Mouse (Mus musculus) small intestine, adult 2 months (tissue): Measurements from ENCODE around the gene Irf1.

Source experiments
- CTCF ChIP-seq: fragments of 200-500 bp; IDR thresholded peaks from 2 replicates; pipeline ENCODE4 v1.5.1; 2012; ENCODE audit warnings: low read depth, mild to moderate bottlenecking, control low read depth, inconsistent platforms, low read length, moderate library complexity, mixed read lengths; ENCODE audit not compliant: insufficient replicate concordance, insufficient read length; ENCODE audit errors: extremely low read depth
- POLR2A ChIP-seq: fragments of 200-500 bp; IDR thresholded peaks from 2 replicates; pipeline ENCODE4 v1.6.1; 2012; ENCODE audit warnings: low read depth, mild to moderate bottlenecking, control low read depth, inconsistent platforms, low read length, moderate library complexity

DNA sequence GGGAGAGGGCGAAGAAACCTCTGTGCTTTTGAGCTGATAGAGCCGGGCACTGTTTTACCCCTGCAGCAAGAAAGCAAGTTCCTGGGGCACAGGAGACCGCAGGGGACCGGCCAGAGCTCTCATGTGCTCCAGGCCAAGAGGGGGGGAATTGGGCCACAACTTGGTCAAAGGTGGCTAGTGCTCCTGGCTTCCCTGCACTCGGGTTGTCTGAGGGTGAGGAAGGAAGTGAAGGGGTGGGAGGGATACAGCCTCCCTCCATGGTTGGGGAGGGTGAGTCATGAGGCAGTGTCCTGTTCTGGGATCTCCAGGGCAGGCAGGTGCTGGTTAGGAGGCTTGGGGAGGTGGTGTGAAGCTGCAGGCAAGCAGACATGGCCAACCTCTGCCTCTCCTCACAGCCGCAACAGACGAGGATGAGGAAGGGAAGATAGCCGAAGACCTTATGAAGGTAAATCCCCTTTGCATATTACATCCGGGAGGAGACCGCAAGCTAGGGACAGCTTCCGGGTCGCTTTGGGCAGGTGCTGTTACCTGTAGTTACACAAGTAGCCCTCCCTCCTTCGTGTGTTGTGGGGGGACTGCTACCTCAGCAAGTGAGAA lies 4.9 kb downstream of the Irf1 start:
- no peak; the same call in 1 of the 2 replicates for TF ChIP-seq POLR2A
- no peak for TF ChIP-seq CTCF
